Mouse (Mus musculus) cerebellum, adult 2 months (tissue): ENCODE measurements around the gene Cfap58. TPM values are rescaled to one million over a fixed set of nuclear protein-coding genes. Genes with fewer than 3 reads are reported as not detected.

ENCODE experiments used
- DNase-seq, 2 experiments: peaks; one replicate each; pipeline ENCODE4 v3.0.0; 2021
- H3K27ac ChIP-seq: fragments of 200-500 bp; 2 replicates; pipeline ENCODE4 v1.5.1; 2012; ENCODE audit warnings: low read length, control low read depth, inconsistent platforms; ENCODE audit not compliant: insufficient read depth
- H3K27me3 ChIP-seq: fragments of 200-500 bp; 2 replicates; pipeline ENCODE4 v1.6.1; 2012; ENCODE audit warnings: inconsistent platforms, mild to moderate bottlenecking, low read length, moderate library complexity; ENCODE audit not compliant: control insufficient read depth, insufficient read depth
- H3K4me1 ChIP-seq: fragments of 200-500 bp; 2 replicates; pipeline ENCODE4 v1.6.1; 2011; ENCODE audit warnings: low read length; ENCODE audit not compliant: control insufficient read depth, insufficient read depth
- H3K4me3 ChIP-seq: fragments of 200-500 bp; replicated peaks from 2 replicates; pipeline ENCODE3; 2011; ENCODE audit warnings: mild to moderate bottlenecking, low read depth, low read length, control low read depth; ENCODE audit not compliant: insufficient read depth
- CTCF ChIP-seq: fragments of 200-500 bp; IDR thresholded peaks from 2 replicates; pipeline ENCODE4 v1.5.1; 2011; ENCODE audit warnings: low read depth, mild to moderate bottlenecking, control low read depth, low read length, moderate library complexity, borderline replicate concordance; ENCODE audit not compliant: insufficient read depth
- POLR2A ChIP-seq: fragments of 200-500 bp; IDR thresholded peaks from 2 replicates; pipeline ENCODE4 v1.6.1; 2011; ENCODE audit warnings: low read length, control low read depth, borderline replicate concordance; ENCODE audit not compliant: insufficient read depth
- WGBS: fragments of 180-500 bp; shearing (Covaris S2); methylation state at CpG from one replicate; pipeline ENCODE4 v1.1.7; 2018; 5-methylcytosine and 5-hydroxymethylcytosine counted together
- polyA plus RNA-seq: library from polyadenylated mRNA; depleted of rRNA; stranded (reverse); fragments of >200 nt; gene quantifications from 2 replicates; pipeline ENCODE4 v1.2.3, GENCODE M21; 2012

Gene Cfap58
- polyA plus RNA-seq, 1 experiment: 0.07 TPM

DNA sequence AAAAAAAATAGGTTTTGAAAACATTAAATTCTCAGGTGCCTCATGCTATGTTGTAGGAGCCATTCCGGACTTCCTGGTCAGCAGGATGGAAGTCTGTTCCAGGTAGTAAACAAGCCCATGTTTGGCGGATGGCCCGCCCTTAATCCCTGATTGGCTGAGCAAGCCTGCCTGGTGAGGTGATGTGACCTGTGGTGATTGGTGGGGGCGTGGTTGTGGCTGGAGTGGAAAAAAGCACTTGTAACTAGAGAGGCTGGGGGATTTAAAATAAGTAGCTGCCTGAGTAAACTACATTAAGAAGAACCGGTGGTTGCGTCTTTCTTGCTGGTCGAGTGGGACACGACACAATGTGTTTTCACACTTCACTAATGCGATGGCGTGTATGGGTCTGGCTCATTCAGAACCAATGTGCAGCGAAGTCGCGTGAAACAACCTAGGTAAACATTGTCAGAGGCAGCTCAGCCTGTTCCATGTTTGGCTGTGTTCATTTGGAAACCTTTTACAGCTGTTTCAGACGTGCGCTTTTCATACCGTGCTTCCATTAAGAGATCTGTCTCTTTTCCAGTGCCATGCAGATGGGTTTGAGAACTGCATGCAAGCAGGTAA, 2.7 kb upstream of the Cfap58 start:
- no peak for DNase-seq
- no peak for TF ChIP-seq CTCF
- TF ChIP-seq POLR2A: no peak
- H3K4me3 ChIP-seq: no peak overlapping the region
- 80% methylated on average over 16 of the region's 16 CpGs for WGBS
- no peaks in the 10 kb centered on the region for H3K27me3 ChIP-seq
- H3K4me1 ChIP-seq: no peaks in the 10 kb centered on the region
- H3K27ac ChIP-seq: no peak overlapping the region

DNA sequence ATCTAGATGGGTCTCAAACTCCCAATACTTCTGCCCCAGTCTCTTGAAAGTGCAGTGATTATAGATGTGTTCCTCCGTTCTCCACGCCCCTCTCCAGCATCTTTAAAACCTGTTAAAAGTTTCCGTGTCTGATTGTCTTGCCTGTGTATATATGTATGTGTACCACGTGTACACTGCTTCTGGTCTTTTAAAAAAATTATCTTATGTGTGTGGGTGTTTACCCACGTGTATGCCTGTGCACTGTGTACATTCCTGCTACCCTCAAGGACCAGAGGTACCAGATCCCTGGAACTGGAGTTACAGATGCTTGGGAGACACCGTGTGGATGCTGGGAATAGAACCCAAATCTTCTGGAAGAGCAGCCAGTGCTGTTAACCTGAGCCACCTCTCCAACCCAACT, 1.9 kb upstream of the Cfap58 start:
- TF ChIP-seq POLR2A: no peak
- TF ChIP-seq CTCF: no peak
- Histone ChIP-seq H3K4me1 (no peaks in the 10 kb centered on the region), H3K4me3 (no peak overlapping the region), H3K27me3 (no peaks in the 10 kb centered on the region), H3K27ac (no peak overlapping the region)
- no peak for DNase-seq
- WGBS: 87% methylated on average over 6 of the region's 6 CpGs

- no peak for DNase-seq
- H3K27me3 ChIP-seq: no peaks in the 10 kb centered on the region
- TF ChIP-seq CTCF: no peak
- no peak for TF ChIP-seq POLR2A
- no peaks in the 10 kb centered on the region for H3K4me1 ChIP-seq
- H3K4me3 ChIP-seq: no peak overlapping the region
- no peak overlapping the region for H3K27ac ChIP-seq
- 91% methylated on average over 11 of the region's 11 CpGs for WGBS
Measured at GRCm38 (mm10) chr19:47936490-47936889, 985 bp upstream of the Cfap58 start.

- Histone ChIP-seq H3K4me3 (no peak overlapping the region), H3K27me3 (no peaks in the 10 kb centered on the region), H3K27ac (no peak overlapping the region), H3K4me1 (no peaks in the 10 kb centered on the region)
- no peak for TF ChIP-seq CTCF
- TF ChIP-seq POLR2A: no peak
- 65% methylated on average over 9 of the region's 9 CpGs for WGBS
- DNase-seq: no peak
Measured at GRCm38 (mm10) chr19:47936938-47937337, 537 bp upstream of the Cfap58 start.

DNA sequence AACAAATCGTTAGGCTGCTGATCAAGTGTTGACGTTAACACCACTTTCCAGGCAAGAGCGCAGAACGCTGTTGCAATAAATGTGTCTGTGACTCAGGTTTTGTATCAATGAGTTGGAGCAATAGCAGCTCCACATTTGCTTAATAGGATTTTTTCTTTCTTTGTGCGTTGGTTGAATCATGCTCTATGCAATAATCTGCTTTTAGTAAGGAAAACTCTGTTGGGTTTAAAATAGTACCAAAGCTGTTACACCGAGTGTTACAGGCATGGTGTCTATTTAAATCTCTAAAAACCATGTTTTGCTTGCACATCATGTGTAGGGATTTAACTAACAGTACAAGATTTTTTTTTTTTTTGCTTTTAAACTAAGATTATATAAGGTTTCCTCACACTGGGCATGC, 1.9 kb downstream of the Cfap58 start:
- Histone ChIP-seq H3K4me1 (no peaks in the 10 kb centered on the region), H3K27ac (no peak overlapping the region), H3K27me3 (no peaks in the 10 kb centered on the region), H3K4me3 (no peak overlapping the region)
- no peak for TF ChIP-seq POLR2A
- no peak for TF ChIP-seq CTCF
- WGBS: 94% methylated on average over 6 of the region's 6 CpGs
- DNase-seq: no peak

GRCm38 (mm10) chr19:47946821-47947465, 9.5 kb downstream of the Cfap58 start:
- Histone ChIP-seq H3K27ac (no peak overlapping the region), H3K4me1 (no peaks in the 10 kb centered on the region), H3K4me3 (no peak overlapping the region), H3K27me3 (no peaks in the 10 kb centered on the region)
- no peak for TF ChIP-seq CTCF
- TF ChIP-seq POLR2A: no peak
- 22% methylated on average over 23 of the region's 23 CpGs for WGBS
- DNase-seq: no peak

DNA sequence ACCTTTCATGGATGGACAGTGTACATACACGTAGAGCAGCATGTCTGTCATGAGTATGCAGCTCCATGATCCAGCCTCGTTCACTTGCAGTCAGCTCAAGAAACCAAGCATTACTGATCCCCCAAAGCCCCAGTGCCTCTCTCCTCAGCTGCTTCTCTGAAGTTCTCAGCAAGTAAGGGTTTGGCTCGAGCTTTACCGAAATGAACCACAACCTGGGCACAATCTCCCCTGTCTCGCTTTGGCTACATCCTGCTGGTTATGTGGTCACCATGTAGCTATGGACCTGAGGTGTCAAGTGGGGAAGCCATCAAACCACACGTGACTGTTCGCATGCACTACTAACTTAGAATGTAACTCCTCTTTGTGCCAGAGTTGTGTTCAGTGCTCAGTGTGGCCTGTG, 13.5 kb downstream of the Cfap58 start:
- H3K27ac ChIP-seq: no peak overlapping the region
- no peaks in the 10 kb centered on the region for H3K4me1 ChIP-seq
- TF ChIP-seq POLR2A: no peak
- TF ChIP-seq CTCF: no peak
- 93% methylated on average over 7 of the region's 7 CpGs for WGBS
- no peak for DNase-seq
- H3K4me3 ChIP-seq: no peak overlapping the region
- H3K27me3 ChIP-seq: no peaks in the 10 kb centered on the region

DNA sequence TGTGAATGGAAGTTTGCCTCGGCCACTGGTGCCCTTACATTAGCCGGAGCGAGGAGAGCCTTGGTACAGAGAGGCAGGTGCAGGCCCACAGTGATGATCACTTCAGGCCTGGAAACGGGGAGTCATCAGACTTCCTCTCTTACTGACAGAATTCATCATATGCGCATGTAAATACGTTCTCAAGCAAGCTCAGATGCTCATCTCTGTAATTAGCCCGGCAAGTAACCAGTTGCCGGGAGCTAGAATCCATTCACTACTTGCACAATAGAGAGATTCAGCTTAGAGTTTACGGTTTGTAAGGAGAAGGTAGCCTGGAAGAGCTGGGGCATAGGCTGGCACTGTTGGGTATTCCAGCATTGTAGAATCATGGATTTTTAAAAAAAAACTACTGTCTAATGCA, 15.7 kb downstream of the Cfap58 start:
- TF ChIP-seq CTCF: no peak
- TF ChIP-seq POLR2A: no peak
- no peaks in the 10 kb centered on the region for H3K4me1 ChIP-seq
- 58% methylated on average over 9 of the region's 9 CpGs for WGBS
- DNase-seq: no peak
- H3K27me3 ChIP-seq: no peaks in the 10 kb centered on the region
- H3K4me3 ChIP-seq: no peak overlapping the region
- H3K27ac ChIP-seq: no peak overlapping the region
